Mouse (Mus musculus) neural tube, embryonic 14.5 days (tissue): ENCODE data around the gene Rilpl1. TPM values are rescaled to one million over a fixed set of nuclear protein-coding genes. Genes with fewer than 3 reads are reported as not detected.

ENCODE experiments used
- ATAC-seq: fragments of 200-750 bp; cut with Nextera tagmentation; 2 replicates; pipeline ENCODE4 v1.8.0; 2017; ENCODE audit warnings: low read depth, mild to moderate bottlenecking, moderate TSS enrichment, moderate library complexity
- H3K27ac ChIP-seq: fragments of 300-500 bp; sonication (generic); 2 replicates; pipeline ENCODE4 v1.5.1; 2014; ENCODE audit warnings: low read depth, mild to moderate bottlenecking, control low read depth, low read length, moderate library complexity, mixed read lengths
- H3K27me3 ChIP-seq: fragments of 300-500 bp; sonication (generic); 2 replicates; pipeline ENCODE4 v1.6.1; 2014; ENCODE audit warnings: low read length; ENCODE audit not compliant: control insufficient read depth, insufficient read depth
- H3K36me3 ChIP-seq: fragments of 300-500 bp; sonication (generic); 2 replicates; pipeline ENCODE4 v1.6.1; 2014; ENCODE audit warnings: low read length, mixed read lengths; ENCODE audit not compliant: control insufficient read depth, insufficient read depth
- H3K4me1 ChIP-seq: fragments of 300-500 bp; sonication (generic); 2 replicates; pipeline ENCODE4 v1.6.1; 2014; ENCODE audit warnings: low read length; ENCODE audit not compliant: control insufficient read depth, insufficient read depth
- H3K4me2 ChIP-seq: fragments of 300-500 bp; sonication (generic); 2 replicates; pipeline ENCODE4 v1.6.1; 2014; ENCODE audit warnings: mild to moderate bottlenecking, low read depth, low read length, control low read depth
- H3K4me3 ChIP-seq: fragments of 300-500 bp; sonication (generic); 2 replicates; pipeline ENCODE4 v1.5.1; 2014; ENCODE audit warnings: low read depth, low read length, control low read depth, mixed read lengths
- H3K9ac ChIP-seq: fragments of 300-500 bp; sonication (generic); replicated peaks from 2 replicates; pipeline ENCODE4 v1.6.1; 2014; ENCODE audit warnings: low read depth, mild to moderate bottlenecking, control low read depth, low read length, mixed read lengths
- H3K9me3 ChIP-seq: fragments of 300-500 bp; sonication (generic); 2 replicates; pipeline ENCODE4 v1.6.1; 2016; ENCODE audit warnings: low read length; ENCODE audit not compliant: control insufficient read depth
- WGBS: fragments of 180-500 bp; shearing (Covaris S2); extraction: QIAGEN DNeasy Blood & Tissue Kit; methylation state at CpG from one replicate; pipeline ENCODE4 v1.1.7; 2014; 5-methylcytosine and 5-hydroxymethylcytosine counted together
- polyA plus RNA-seq: library from polyadenylated mRNA; unstranded; fragments of >200 nt; fragmentation: Nextera tagmentation; extraction: Ambion mirVana; gene quantifications from 2 replicates; pipeline ENCODE4 v1.2.1, GENCODE M21; 2014

The Rilpl1 gene
- polyA plus RNA-seq, 1 experiment from 2014 or later, result 11.0 TPM

GRCm38 (mm10) chr5:124521588-124521987 lies 9.6 kb downstream of the Rilpl1 start:
- H3K27me3 ChIP-seq, result no peaks in the 10 kb centered on the region
- no peaks in the 10 kb centered on the region for H3K9me3 ChIP-seq
- no peak overlapping the region for H3K4me2 ChIP-seq
- no peak overlapping the region for H3K27ac ChIP-seq
- H3K4me3 ChIP-seq, result no peak overlapping the region
- no peaks in the 10 kb centered on the region for H3K4me1 ChIP-seq
- H3K9ac ChIP-seq, result no peak overlapping the region
- H3K36me3 ChIP-seq, result no peaks in the 10 kb centered on the region
- ATAC-seq, result no peak
- WGBS, result 95% methylated on average over 4 of the region's 4 CpGs

GRCm38 (mm10) chr5:124518648-124519047 lies 12.5 kb downstream of the Rilpl1 start:
- Histone ChIP-seq H3K4me1 (no peaks in the 10 kb centered on the region), H3K27me3 (no peaks in the 10 kb centered on the region), H3K9ac (no peak overlapping the region), H3K27ac (no peak overlapping the region), H3K4me3 (no peak overlapping the region), H3K36me3 (peaks cover 5% of the 10 kb centered on the region; the same call in 1 of the 2 replicates), H3K9me3 (no peaks in the 10 kb centered on the region), H3K4me2 (no peak overlapping the region)
- 64% methylated on average over 10 of the region's 10 CpGs for WGBS
- no peak for ATAC-seq

- Histone ChIP-seq H3K27ac (no peak overlapping the region), H3K9ac (no peak overlapping the region), H3K9me3 (no peaks in the 10 kb centered on the region), H3K36me3 (peaks cover 10% of the 10 kb centered on the region; the same call in 1 of the 2 replicates), H3K27me3 (no peaks in the 10 kb centered on the region), H3K4me1 (no peaks in the 10 kb centered on the region), H3K4me2 (no peak overlapping the region), H3K4me3 (no peak overlapping the region)
- 84% methylated on average over 5 of the region's 5 CpGs for WGBS
- no peak for ATAC-seq
Measured at GRCm38 (mm10) chr5:124515789-124516188, 15.4 kb downstream of the Rilpl1 start.

- no peak for ATAC-seq
- no peak overlapping the region for H3K9ac ChIP-seq
- H3K4me2 ChIP-seq, result no peak overlapping the region
- 92% methylated on average over 10 of the region's 10 CpGs for WGBS
- peaks cover 10% of the 10 kb centered on the region; the same call in 1 of the 2 replicates for H3K36me3 ChIP-seq
- no peaks in the 10 kb centered on the region for H3K4me1 ChIP-seq
- no peaks in the 10 kb centered on the region for H3K9me3 ChIP-seq
- H3K27ac ChIP-seq, result no peak overlapping the region
- no peaks in the 10 kb centered on the region for H3K27me3 ChIP-seq
- H3K4me3 ChIP-seq, result no peak overlapping the region
Measured at GRCm38 (mm10) chr5:124510536-124511050, 20.6 kb downstream of the Rilpl1 start.

- Histone ChIP-seq H3K9ac (no peak overlapping the region), H3K4me1 (no peaks in the 10 kb centered on the region), H3K4me3 (no peak overlapping the region), H3K27me3 (no peaks in the 10 kb centered on the region), H3K27ac (no peak overlapping the region), H3K4me2 (no peak overlapping the region), H3K36me3 (peaks cover 10% of the 10 kb centered on the region; the same call in 1 of the 2 replicates), H3K9me3 (no peaks in the 10 kb centered on the region)
- ATAC-seq, result no peak
- 83% methylated on average over 11 of the region's 12 CpGs for WGBS
Measured at GRCm38 (mm10) chr5:124509742-124510237, 21.4 kb downstream of the Rilpl1 start.

GRCm38 (mm10) chr5:124509200-124509599 lies 22.0 kb downstream of the Rilpl1 start:
- H3K4me3 ChIP-seq, result no peak overlapping the region
- H3K4me1 ChIP-seq, result no peaks in the 10 kb centered on the region
- ATAC-seq, result no peak
- no peaks in the 10 kb centered on the region for H3K9me3 ChIP-seq
- no peak overlapping the region for H3K4me2 ChIP-seq
- WGBS, result 97% methylated on average over 6 of the region's 6 CpGs
- no peak overlapping the region for H3K9ac ChIP-seq
- no peak overlapping the region for H3K27ac ChIP-seq
- no peaks in the 10 kb centered on the region for H3K27me3 ChIP-seq
- H3K36me3 ChIP-seq, result peaks cover 7% of the 10 kb centered on the region; the same call in 1 of the 2 replicates

GRCm38 (mm10) chr5:124506731-124507359 lies 24.3 kb downstream of the Rilpl1 start:
- Histone ChIP-seq H3K4me2 (no peak overlapping the region), H3K36me3 (peaks cover 4% of the 10 kb centered on the region; the same call in 1 of the 2 replicates), H3K4me1 (no peaks in the 10 kb centered on the region), H3K27ac (no peak overlapping the region), H3K27me3 (no peaks in the 10 kb centered on the region), H3K4me3 (no peak overlapping the region), H3K9ac (no peak overlapping the region), H3K9me3 (no peaks in the 10 kb centered on the region)
- WGBS, result 73% methylated on average over 10 of the region's 10 CpGs
- ATAC-seq, result no peak

- ATAC-seq, result no peak
- no peak overlapping the region for H3K27ac ChIP-seq
- H3K36me3 ChIP-seq, result peaks cover 8% of the 10 kb centered on the region
- H3K4me2 ChIP-seq, result no peak overlapping the region
- WGBS, result 95% methylated on average over 4 of the region's 4 CpGs
- H3K27me3 ChIP-seq, result no peaks in the 10 kb centered on the region
- no peak overlapping the region for H3K4me3 ChIP-seq
- H3K9me3 ChIP-seq, result no peaks in the 10 kb centered on the region
- H3K4me1 ChIP-seq, result no peaks in the 10 kb centered on the region
- H3K9ac ChIP-seq, result no peak overlapping the region
Measured at GRCm38 (mm10) chr5:124505235-124505634, 26.0 kb downstream of the Rilpl1 start.

- 62% methylated on average over 14 of the region's 14 CpGs for WGBS
- no peak overlapping the region for H3K27ac ChIP-seq
- no peaks in the 10 kb centered on the region for H3K27me3 ChIP-seq
Measured at GRCm38 (mm10) chr5:124503742-124504141, 27.4 kb downstream of the Rilpl1 start.

More at GRCm38 (mm10) chr5:124503742-124504141, 27.4 kb downstream of the Rilpl1 start:
- no peak overlapping the region for H3K4me3 ChIP-seq
- no peak overlapping the region for H3K4me2 ChIP-seq
- no peaks in the 10 kb centered on the region for H3K4me1 ChIP-seq
- no peak for ATAC-seq
- peaks cover 8% of the 10 kb centered on the region for H3K36me3 ChIP-seq
- no peak overlapping the region for H3K9ac ChIP-seq
- no peaks in the 10 kb centered on the region for H3K9me3 ChIP-seq
